Mouse (Mus musculus): Measurements from ENCODE around the gene Susd3. TPM values are rescaled to one million over a fixed set of nuclear protein-coding genes. Genes with fewer than 3 reads are reported as not detected.

Susd3 gene
- total RNA-seq, 2 experiments from 2014 or later: 0.24 TPM; not detected in 1

GRCm38 (mm10) chr13:49187288-49188218, 61.0 kb downstream of the Susd3 start, which contains the start of gene Ninj1:
Gene Ninj1, plus strand, starts transcription at chr13:49187485.
- peak; percentile 85 for DNase-seq (ENCODE audit: low spot score)

- DNase-seq (ENCODE audit: low spot score): no peak
Measured at GRCm38 (mm10) chr13:49186798-49187287, 61.7 kb downstream of the Susd3 start.

- peak; percentile 30 for DNase-seq (ENCODE audit: low spot score)
Measured at GRCm38 (mm10) chr13:49183646-49184045, 64.9 kb downstream of the Susd3 start.

- DNase-seq (ENCODE audit: low spot score): no peak
Measured at GRCm38 (mm10) chr13:49183161-49183560, 65.3 kb downstream of the Susd3 start.

- no peak for DNase-seq (ENCODE audit: low spot score)
Measured at GRCm38 (mm10) chr13:49181411-49181984, 67.0 kb downstream of the Susd3 start.

- DNase-seq (ENCODE audit: low spot score): no peak
Measured at GRCm38 (mm10) chr13:49180691-49181090, 67.8 kb downstream of the Susd3 start.

Other genes starting within 250 kb of the Susd3 start
- gene Wnk2, start 100.7 kb downstream of the Susd3 start, total RNA-seq (2021): 10 to 100 TPM; 63.4 to 85.0 TPM
- gene Ninj1, start 61.2 kb downstream of the Susd3 start, total RNA-seq (2021): 10 to 100 TPM; 17.3 to 23.8 TPM
- gene Card19, start 32.7 kb downstream of the Susd3 start, total RNA-seq (2021): 100 to 1,000 TPM; 124 to 139 TPM
- gene Fgd3, start 71.6 kb upstream of the Susd3 start, total RNA-seq (2021): under 1 TPM; 0.41 to 0.90 TPM
- gene Bicd2, start 92.9 kb upstream of the Susd3 start, total RNA-seq (2021): 10 to 100 TPM; 23.4 to 28.6 TPM
- 1 to 10 TPM; 5.9 to 6.6 TPM for gene Ippk, start 172.5 kb upstream of the Susd3 start, total RNA-seq (2021)
- gene Tes3-ps, start 244.6 kb upstream of the Susd3 start, total RNA-seq (2021): 1 to 10 TPM; 1.4 to 1.6 TPM

Data from gastrocnemius, adult 18-20 months (tissue).